Mouse (Mus musculus) MEL (cell line): ENCODE data around the gene Slc16a11.

Experiments used
- CTCF ChIP-seq, 3 experiments: IDR thresholded peaks in 2 of 3; conservative IDR thresholded peaks in 1 of 3; 2 replicates each; pipeline ENCODE4 v1.5.1; 2011 to 2012; ENCODE audit warnings: low read length in 3 of 3, low read depth in 2 of 3, mild to moderate bottlenecking in 2 of 3, improper control_type of control experiment in 1 of 3, inconsistent platforms in 1 of 3, mixed read lengths in 1 of 3, moderate library complexity in 1 of 3; ENCODE audit not compliant: control insufficient read depth in 1 of 3, insufficient read depth in 1 of 3, poor library complexity in 1 of 3, severe bottlenecking in 1 of 3
- MYB ChIP-seq: IDR thresholded peaks from 2 replicates; pipeline ENCODE4 v1.6.1; 2011; ENCODE audit warnings: mild to moderate bottlenecking, low read depth, low read length, improper control_type of control experiment

DNA sequence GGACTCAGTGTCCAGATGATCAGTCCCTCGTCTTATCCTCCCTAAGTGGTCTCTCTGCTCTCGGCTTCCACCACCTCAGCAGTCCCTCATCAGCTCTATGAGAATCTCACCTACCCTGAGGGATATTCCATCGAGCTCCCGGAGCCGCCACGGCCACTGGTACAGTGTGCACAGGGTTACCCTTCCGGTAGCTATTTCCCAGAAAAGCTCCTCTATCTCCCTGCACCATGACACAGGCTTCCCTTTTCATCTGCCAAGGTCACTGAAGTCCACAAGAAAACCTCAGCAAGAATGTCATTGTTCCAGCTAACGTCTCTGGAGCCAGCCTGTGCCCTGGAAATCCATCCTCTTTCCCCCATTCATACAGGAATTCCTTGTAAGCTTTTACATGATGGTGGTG is 39.3 kb downstream of the Slc16a11 start:
- no peak for TF ChIP-seq CTCF (IDR thresholded peaks at IDR 0.05 in 2 of 3, conservative IDR thresholded peaks at IDR 0.05 in 1 of 3; ENCODE audit: control insufficient read depth in 1 of 3, insufficient read depth in 1 of 3, low read depth in 2 of 3, low read length in 3 of 3, poor library complexity in 1 of 3, severe bottlenecking in 1 of 3)
- TF ChIP-seq MYB: no peak
